Mouse (Mus musculus) G1E-ER4 (cell line): ENCODE measurements around the gene Clec2g. TPM values are rescaled to one million over a fixed set of nuclear protein-coding genes. Genes with fewer than 3 reads are reported as not detected.

Experiments
- GATA1 ChIP-seq: IDR thresholded peaks from one replicate; pipeline ENCODE4 v1.8.0; 2012; ENCODE audit warnings: low read length, inconsistent platforms
- polyA plus RNA-seq: library from polyadenylated mRNA; stranded (reverse); fragments of >175 nt; gene quantifications from 2 replicates; pipeline ENCODE4 v1.2.3, GENCODE M21; 2012

Gene Clec2g
- polyA plus RNA-seq, 1 experiment, result not detected

DNA sequence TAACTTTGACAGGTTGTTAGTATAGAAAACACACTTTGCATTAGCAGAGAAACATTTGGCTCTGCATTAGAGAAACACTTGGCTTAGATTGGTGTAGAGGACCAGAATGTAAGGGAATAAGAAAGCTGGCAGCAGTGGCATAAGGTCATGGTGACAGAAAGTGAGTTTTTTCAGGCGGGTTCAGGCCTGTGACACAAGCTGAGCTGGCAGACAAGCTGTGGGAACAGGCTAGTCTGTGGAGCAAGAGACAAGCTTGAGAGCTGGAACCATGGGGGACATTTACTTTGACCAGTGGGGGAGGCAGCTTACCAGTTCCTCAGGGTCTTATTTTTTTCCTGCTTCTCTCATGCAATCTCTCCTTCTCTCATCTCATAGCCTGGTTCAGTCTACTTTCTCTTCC is 78.8 kb downstream of the Clec2g start:
- no peak for TF ChIP-seq GATA1

DNA sequence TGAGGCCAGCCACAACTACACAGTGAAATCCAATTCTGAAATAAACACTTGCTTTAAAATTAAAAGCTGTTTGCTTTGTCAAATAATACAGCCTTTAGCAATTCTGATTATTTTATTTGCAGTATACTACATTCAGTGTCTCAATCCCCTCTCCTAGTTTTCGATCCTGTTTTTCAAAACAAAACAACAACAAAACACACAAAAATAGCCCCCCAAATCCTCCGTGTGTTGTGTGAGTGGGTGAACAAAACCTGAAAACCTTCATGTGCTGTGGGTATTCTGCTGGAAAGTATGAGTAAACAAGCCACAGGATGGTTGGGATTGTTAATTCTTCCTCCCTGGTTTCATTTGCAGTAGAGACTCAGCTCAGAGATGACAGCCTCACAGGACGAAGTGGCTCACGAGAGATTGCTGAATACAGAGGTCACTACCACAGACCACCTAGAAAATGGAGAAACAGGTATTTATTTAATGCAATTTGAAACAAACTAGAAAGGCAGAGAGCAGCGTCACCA is 79.6 kb downstream of the Clec2g start:
- TF ChIP-seq GATA1, result no peak

- TF ChIP-seq GATA1, result no peak
These were observed 80.2 kb downstream of the Clec2g start for GRCm38 (mm10) chr6:129014399-129014798.

DNA sequence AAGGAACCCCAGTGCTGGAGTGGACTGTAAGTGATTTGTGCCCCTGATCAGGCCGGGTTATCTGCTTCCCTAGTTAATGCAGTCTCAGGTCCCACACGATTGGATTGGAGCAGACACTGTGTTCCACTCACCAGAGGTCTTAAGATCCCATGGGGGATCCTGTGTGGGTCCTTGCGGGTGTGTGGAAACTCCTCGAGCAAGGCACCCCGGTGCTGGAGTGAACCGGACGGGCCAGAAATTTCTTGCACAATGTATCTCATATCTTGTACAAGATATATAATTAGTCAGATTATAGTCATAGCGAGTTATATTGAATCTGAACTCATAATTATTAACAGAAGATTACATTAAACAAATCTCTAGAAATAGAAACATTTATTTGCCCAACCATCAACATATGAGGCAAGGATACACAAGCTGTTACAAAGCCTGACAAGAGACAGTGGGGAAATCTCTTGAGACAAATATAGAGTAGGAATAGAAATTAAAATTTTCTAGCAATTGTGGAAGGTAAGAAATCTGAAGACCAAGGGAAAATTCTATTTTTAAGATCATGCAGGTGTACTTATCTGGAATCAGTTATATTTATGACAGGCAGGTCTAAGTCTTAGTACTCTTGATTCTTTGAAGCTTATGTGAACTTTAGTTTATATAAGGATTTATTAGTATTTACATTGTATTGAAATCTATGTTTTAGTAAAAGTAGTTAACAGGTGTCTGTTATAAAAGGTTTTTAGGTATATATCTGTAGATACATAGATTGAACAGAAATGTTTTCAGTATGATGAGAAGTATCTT is 93.5 kb downstream of the Clec2g start:
- TF ChIP-seq GATA1, result no peak

DNA sequence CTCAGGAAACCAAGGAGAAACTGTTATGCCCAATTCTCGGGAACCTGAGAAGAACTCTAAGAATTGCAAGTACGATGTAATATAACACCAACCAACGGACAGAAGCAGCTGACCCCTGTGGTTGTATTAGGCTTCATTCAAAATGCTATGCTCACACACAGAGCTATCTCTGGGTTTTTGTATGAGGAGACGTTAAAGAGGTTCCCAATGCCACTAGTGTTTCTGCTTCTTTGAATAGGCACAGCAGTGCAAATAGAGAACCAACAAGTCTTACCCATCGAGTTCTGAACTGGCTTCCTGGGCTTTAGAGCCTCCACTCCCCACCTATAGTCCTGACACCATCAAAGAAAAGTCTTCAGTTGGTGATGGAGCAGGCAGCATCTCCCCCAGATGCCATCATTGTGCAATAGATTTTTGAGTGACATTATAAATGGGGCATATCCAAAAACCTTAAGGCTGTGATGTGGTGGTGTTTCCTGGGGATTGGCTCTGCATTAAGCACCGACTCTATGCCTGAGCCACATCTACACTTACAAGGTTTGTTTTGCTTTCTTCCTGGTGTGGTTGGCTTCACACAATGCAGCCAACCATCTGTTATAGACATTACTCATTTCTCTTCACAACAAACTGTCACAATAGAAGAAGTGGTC is 96.1 kb downstream of the Clec2g start:
- TF ChIP-seq GATA1, result no peak

GRCm38 (mm10) chr6:129030964-129031363 is 96.8 kb downstream of the Clec2g start:
- no peak for TF ChIP-seq GATA1

- no peak for TF ChIP-seq GATA1
These were observed 99.2 kb downstream of the Clec2g start for GRCm38 (mm10) chr6:129033397-129033796.

Other genes with a start within 250 kb of the Clec2g start
- not detected in 2 replicates for gene Klrb1, start 211.3 kb upstream of the Clec2g start, polyA plus RNA-seq
- gene Klrb1c, start 145.2 kb upstream of the Clec2g start, polyA plus RNA-seq, result not detected in 2 replicates
- not detected in 2 replicates for gene Gm44511, start 108.1 kb upstream of the Clec2g start, polyA plus RNA-seq
- gene Klrb1b, start 108.0 kb upstream of the Clec2g start, polyA plus RNA-seq, result not detected in 2 replicates
- not detected in 2 replicates for gene Clec2i, start 46.8 kb upstream of the Clec2g start, polyA plus RNA-seq
- not detected in 2 replicates for gene BC035044, start 43.3 kb upstream of the Clec2g start, polyA plus RNA-seq
- not detected in 2 replicates for gene Klrb1f, start 111.5 kb downstream of the Clec2g start, polyA plus RNA-seq
- not detected in 2 replicates for gene Clec2e, start 166.5 kb downstream of the Clec2g start, polyA plus RNA-seq
- gene Clec2d, start 246.2 kb downstream of the Clec2g start, polyA plus RNA-seq, result not detected in 2 replicates